Mouse (Mus musculus) frontal cortex, postnatal 14 days (tissue): ENCODE data around the gene Ccnd1.

Experiments used
- DNase-seq, 2 experiments: peaks; one replicate each; pipeline ENCODE4 v3.0.0; 2022; ENCODE audit warnings: low spot score in 2 of 2

Ccnd1 gene

GRCm38 (mm10) chr7:144939344-144940002 lies at the start of gene Ccnd1:
Ccnd1 (minus strand) TSS chr7:144939925.
- DNase-seq: peak; percentile 55

- no peak for DNase-seq
Measured at GRCm38 (mm10) chr7:144988856-144989255, 49.1 kb upstream of the Ccnd1 start.

GRCm38 (mm10) chr7:144985100-144985499 lies 45.4 kb upstream of the Ccnd1 start:
- DNase-seq: no peak

- DNase-seq: no peak
Measured at GRCm38 (mm10) chr7:144982358-144983110, 42.8 kb upstream of the Ccnd1 start.

GRCm38 (mm10) chr7:144981426-144982079 lies 41.8 kb upstream of the Ccnd1 start:
- no peak for DNase-seq

GRCm38 (mm10) chr7:144979814-144980213 lies 40.1 kb upstream of the Ccnd1 start:
- DNase-seq: no peak

GRCm38 (mm10) chr7:144977121-144977520 lies 37.4 kb upstream of the Ccnd1 start:
- DNase-seq: no peak

- DNase-seq: no peak
Measured at GRCm38 (mm10) chr7:144973461-144973860, 33.7 kb upstream of the Ccnd1 start.

- no peak for DNase-seq
Measured at GRCm38 (mm10) chr7:144971769-144972168, 32.0 kb upstream of the Ccnd1 start.

- no peak for DNase-seq
Measured at GRCm38 (mm10) chr7:144970997-144971768, 31.5 kb upstream of the Ccnd1 start.

- no peak for DNase-seq
Measured at GRCm38 (mm10) chr7:144965893-144966292, 26.2 kb upstream of the Ccnd1 start.

GRCm38 (mm10) chr7:144964316-144964715 lies 24.6 kb upstream of the Ccnd1 start:
- DNase-seq: no peak

GRCm38 (mm10) chr7:144963911-144964310 lies 24.2 kb upstream of the Ccnd1 start:
- no peak for DNase-seq

- DNase-seq: no peak
Measured at GRCm38 (mm10) chr7:144958509-144959395, 19.0 kb upstream of the Ccnd1 start.

GRCm38 (mm10) chr7:144943254-144943653 lies 3.5 kb upstream of the Ccnd1 start:
- DNase-seq: peak in 1 of 2 experiments; percentile 60

- DNase-seq: no peak
Measured at GRCm38 (mm10) chr7:144942744-144943135, 3.0 kb upstream of the Ccnd1 start.

GRCm38 (mm10) chr7:144942071-144942743 lies 2.5 kb upstream of the Ccnd1 start:
- no peak for DNase-seq

- peak; percentile 75 to 83 for DNase-seq
Measured at GRCm38 (mm10) chr7:144941242-144941831, 1.6 kb upstream of the Ccnd1 start.

GRCm38 (mm10) chr7:144940585-144940984 lies 860 bp upstream of the Ccnd1 start:
- DNase-seq: no peak

- DNase-seq: no peak
Measured at GRCm38 (mm10) chr7:144940003-144940571, 362 bp upstream of the Ccnd1 start.
